Mouse (Mus musculus): ENCODE data around the gene Fxyd3.

Gene Fxyd3

GRCm38 (mm10) chr7:31072326-31072725, 4.2 kb downstream of the Fxyd3 start:
- DNase-seq (ENCODE audit: low spot score), result no peak

GRCm38 (mm10) chr7:31070324-31070723, 6.2 kb downstream of the Fxyd3 start:
- no peak for DNase-seq (ENCODE audit: low spot score)

- no peak for DNase-seq (ENCODE audit: low spot score)
Measured at GRCm38 (mm10) chr7:31069491-31069890, 7.0 kb downstream of the Fxyd3 start.

GRCm38 (mm10) chr7:31067836-31068235, 8.7 kb downstream of the Fxyd3 start:
- DNase-seq (ENCODE audit: low spot score), result peak; percentile 74

- DNase-seq (ENCODE audit: low spot score), result no peak
Measured at GRCm38 (mm10) chr7:31063074-31063560, 13.4 kb downstream of the Fxyd3 start.

GRCm38 (mm10) chr7:31060621-31061010, 15.9 kb downstream of the Fxyd3 start:
- DNase-seq (ENCODE audit: low spot score), result no peak

GRCm38 (mm10) chr7:31059919-31060620, 16.4 kb downstream of the Fxyd3 start:
- DNase-seq (ENCODE audit: low spot score), result no peak

GRCm38 (mm10) chr7:31059108-31059507, 17.4 kb downstream of the Fxyd3 start, which contains the start of gene Lgi4:
Gene Lgi4, plus strand, starts transcription at chr7:31059342.
- peak; percentile 88 for DNase-seq (ENCODE audit: low spot score)

- no peak for DNase-seq (ENCODE audit: low spot score)
Measured at GRCm38 (mm10) chr7:31058211-31058610, 18.3 kb downstream of the Fxyd3 start.

GRCm38 (mm10) chr7:31057730-31058129, 18.8 kb downstream of the Fxyd3 start:
- DNase-seq (ENCODE audit: low spot score), result no peak

GRCm38 (mm10) chr7:31057071-31057470, 19.4 kb downstream of the Fxyd3 start, which contains the start of gene Fxyd1:
Gene Fxyd1, minus strand, starts transcription at chr7:31057199.
- no peak for DNase-seq (ENCODE audit: low spot score)

- no peak for DNase-seq (ENCODE audit: low spot score)
Measured at GRCm38 (mm10) chr7:31056448-31056847, 20.1 kb downstream of the Fxyd3 start.

- no peak for DNase-seq (ENCODE audit: low spot score)
Measured at GRCm38 (mm10) chr7:31055883-31056282, 20.6 kb downstream of the Fxyd3 start.

- peak; percentile 84 for DNase-seq (ENCODE audit: low spot score)
Measured at GRCm38 (mm10) chr7:31055354-31055824, 21.1 kb downstream of the Fxyd3 start.

GRCm38 (mm10) chr7:31054661-31055320, 21.7 kb downstream of the Fxyd3 start:
- DNase-seq (ENCODE audit: low spot score), result no peak

GRCm38 (mm10) chr7:31053882-31054447, 22.5 kb downstream of the Fxyd3 start:
- no peak for DNase-seq (ENCODE audit: low spot score)

GRCm38 (mm10) chr7:31052636-31053434, 23.7 kb downstream of the Fxyd3 start:
- DNase-seq (ENCODE audit: low spot score), result peak; percentile 63

- DNase-seq (ENCODE audit: low spot score), result no peak
Measured at GRCm38 (mm10) chr7:31052251-31052635, 24.3 kb downstream of the Fxyd3 start.

- DNase-seq (ENCODE audit: low spot score), result no peak
Measured at GRCm38 (mm10) chr7:31051321-31052021, 25.0 kb downstream of the Fxyd3 start, which contains the start of gene Fxyd7. Gene Fxyd7, minus strand, starts transcription at chr7:31051467.

- no peak for DNase-seq (ENCODE audit: low spot score)
Measured at GRCm38 (mm10) chr7:31050921-31051320, 25.6 kb downstream of the Fxyd3 start.

- DNase-seq (ENCODE audit: low spot score), result no peak
Measured at GRCm38 (mm10) chr7:31050487-31050886, 26.0 kb downstream of the Fxyd3 start.
